Mouse (Mus musculus): ENCODE measurements around the gene Gm28374.
A peak's percentile ranks its signal among the peaks of the same experiment; 100 is the strongest.
"Not testable (repeated sequence)": the region's sequence is repeated elsewhere in the genome, so short reads cannot be mapped to it uniquely, and the experiment has no call there.

The Gm28374 gene

GRCm38 (mm10) chr19:6054296-6054695, 27.8 kb downstream of the Gm28374 start:
- no peak for DNase-seq

DNA sequence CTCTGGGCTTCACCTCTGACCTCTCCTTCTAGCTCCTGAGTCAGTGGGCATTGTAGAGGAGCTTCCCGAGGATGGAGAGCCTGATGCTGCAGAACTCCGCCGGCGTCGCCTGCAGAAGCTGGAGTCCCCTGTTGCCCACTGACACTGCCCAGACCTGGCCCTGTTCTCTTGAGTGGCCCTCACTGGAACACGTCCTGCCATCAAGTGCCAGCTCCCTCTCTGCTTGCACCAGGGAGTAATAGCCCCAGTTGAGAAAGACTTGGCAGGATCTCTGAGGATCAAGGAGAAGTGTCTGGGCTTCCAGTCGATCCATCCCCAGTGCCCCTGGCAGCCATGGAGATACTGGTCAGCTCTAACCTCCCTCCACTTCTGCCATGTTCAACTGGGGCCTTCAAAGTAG, 29.5 kb downstream of the Gm28374 start:
- DNase-seq, result peak; percentile 26

- DNase-seq, result peak; percentile 32
Measured at GRCm38 (mm10) chr19:6048681-6049410, 33.2 kb downstream of the Gm28374 start.

DNA sequence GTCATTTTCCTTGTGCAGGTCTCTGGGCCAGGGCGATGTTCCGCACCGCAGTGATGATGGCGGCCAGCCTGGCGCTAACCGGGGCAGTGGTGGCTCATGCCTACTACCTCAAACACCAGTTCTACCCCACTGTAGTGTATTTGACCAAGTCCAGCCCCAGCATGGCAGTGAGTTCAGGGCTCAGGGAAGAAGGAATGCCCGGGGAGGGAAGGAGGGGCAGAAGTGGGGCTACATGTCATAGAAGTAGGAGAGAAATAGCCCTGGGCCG, 34.2 kb downstream of the Gm28374 start:
- DNase-seq, result peak; percentile 42

GRCm38 (mm10) chr19:6047154-6047898, 34.7 kb downstream of the Gm28374 start:
- DNase-seq, result peak; percentile 68

GRCm38 (mm10) chr19:6046294-6047153, 35.5 kb downstream of the Gm28374 start, which contains the start of gene Syvn1:
Gene Syvn1 (plus strand): TSS chr19:6046576.
- peak; percentile 91 for DNase-seq

DNA sequence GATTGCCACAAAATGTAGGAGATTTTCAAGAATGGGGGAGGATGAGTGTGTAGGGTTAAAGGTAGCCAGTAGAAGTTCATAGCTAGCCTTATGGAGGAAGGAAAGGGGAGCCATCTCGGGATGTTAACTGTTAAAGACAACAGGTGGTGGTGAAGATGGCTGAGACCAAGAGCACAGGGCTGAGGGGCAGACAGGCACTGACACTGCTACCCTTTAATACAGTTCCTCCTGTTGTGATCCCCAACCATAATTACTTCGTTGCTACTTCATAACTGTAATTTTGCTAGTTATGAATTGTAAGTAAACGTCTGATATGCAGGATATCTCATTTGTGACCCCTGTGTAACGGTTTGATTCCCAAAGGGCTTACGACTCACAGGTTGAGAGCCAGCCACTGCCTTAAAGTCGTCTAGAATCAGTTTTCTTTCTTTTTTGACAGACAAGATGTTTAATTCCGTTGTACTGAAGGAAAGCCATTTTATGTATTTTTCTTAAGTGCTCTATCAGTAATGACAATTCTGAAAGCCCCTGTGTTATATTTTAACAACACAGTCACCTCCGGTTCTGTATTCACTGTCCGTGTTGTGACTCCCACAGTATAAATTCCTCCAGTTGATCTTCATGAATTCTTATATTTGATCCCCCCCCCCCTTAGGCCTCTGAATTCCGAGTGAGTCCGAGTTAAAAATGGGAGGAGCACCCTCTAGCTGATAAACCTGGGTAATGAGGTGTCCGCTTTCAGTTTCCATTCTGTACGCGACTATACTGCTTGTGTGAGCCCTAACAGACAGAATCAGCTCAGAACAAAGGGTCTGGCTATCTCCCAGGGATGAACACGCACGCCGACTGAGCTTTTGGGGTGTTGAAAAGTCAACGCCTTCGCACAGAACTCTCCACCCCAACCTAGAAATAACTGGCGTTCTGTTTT, 36.4 kb downstream of the Gm28374 start:
- DNase-seq, result peak; percentile 20

- DNase-seq, result not testable (repeated sequence)
Measured at GRCm38 (mm10) chr19:6044102-6044501, 38.0 kb downstream of the Gm28374 start.

- peak; percentile 26 for DNase-seq
Measured at GRCm38 (mm10) chr19:6042293-6042692, 39.8 kb downstream of the Gm28374 start.

DNA sequence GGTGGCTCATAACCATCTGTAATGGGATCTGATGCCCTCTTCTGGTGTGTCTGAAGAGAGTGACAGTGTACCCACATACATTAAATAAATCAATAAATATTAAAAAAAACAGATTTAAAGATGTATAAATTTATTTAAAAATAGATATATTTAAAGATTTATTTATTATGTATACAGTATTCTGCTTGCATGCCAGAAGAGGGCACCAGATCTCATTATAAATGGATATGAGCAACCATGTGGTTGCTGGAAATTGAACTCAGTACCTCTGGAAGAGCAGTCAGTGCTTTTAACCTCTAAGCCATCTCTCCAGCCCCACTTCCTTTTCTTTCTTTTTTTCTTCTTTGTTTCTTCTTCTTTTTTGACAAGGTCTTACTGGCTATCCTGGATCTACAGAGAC, 42.1 kb downstream of the Gm28374 start:
- DNase-seq, result no peak

DNA sequence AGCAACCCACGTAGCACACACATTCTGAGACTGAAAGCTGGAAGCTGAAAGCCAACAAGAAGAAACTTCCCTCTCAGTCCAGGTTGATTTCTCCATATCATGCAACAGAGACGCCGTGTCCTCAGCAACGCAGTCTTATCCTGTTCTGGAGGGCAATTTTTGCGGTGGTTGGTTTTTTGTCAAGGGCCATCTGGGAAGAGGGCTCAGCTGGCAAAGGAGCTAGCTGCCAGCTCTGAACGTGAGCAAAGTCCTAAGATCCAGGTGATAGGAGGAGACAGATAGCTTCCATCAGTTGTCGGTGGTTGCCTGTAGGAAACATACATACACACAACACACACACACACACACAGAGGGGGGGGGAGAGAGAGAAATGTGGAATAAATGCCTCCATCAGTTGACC, 43.7 kb downstream of the Gm28374 start:
- no peak for DNase-seq

DNA sequence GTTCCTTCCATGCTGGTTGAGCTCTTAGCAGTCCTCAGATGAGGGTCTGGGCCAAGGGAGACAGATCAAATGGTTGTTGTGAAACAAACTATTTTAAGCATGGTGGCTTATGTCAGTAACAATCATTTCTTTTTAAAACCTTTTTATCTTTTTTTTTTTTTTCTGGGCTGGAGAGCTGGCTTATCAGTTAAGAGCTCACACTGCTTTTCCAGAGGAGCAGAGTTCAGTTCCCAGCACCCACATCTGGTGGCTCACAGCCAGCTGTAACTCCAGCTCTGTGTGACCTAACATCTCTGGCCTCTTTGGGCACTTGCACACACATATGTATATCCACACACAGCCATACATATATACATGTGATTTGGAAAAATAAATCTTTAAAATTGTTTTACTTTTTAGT, 44.4 kb downstream of the Gm28374 start:
- no peak for DNase-seq

DNA sequence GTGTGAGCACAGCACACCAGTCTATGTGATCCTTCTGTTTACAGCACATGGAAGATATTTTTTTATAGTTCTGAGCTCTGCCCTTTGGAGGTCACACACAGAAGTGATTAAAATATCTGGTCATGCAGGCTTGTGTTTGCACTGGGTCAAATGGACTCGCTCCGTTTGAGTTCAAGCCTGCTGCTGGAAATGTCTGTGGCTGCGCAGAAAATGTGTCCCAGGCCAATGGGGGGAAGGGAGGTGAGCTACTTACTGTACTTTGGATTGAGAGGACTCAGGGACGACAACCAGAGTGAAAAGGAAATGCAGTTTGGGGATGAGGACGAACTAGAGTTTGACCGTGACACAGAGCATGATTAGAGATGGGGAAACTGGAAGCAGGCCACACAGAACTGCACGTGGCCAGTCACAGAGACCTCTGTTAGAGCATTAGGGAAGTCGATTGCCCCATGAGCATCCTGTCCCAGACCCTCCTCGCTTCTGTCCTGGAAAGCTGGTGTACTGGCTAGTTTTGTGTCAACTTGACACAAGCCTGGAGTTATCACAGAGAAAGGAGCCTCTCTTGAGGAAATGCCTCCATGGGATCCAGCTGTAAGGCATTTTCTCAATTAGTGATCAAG, 46.0 kb downstream of the Gm28374 start:
- DNase-seq, result no peak

DNA sequence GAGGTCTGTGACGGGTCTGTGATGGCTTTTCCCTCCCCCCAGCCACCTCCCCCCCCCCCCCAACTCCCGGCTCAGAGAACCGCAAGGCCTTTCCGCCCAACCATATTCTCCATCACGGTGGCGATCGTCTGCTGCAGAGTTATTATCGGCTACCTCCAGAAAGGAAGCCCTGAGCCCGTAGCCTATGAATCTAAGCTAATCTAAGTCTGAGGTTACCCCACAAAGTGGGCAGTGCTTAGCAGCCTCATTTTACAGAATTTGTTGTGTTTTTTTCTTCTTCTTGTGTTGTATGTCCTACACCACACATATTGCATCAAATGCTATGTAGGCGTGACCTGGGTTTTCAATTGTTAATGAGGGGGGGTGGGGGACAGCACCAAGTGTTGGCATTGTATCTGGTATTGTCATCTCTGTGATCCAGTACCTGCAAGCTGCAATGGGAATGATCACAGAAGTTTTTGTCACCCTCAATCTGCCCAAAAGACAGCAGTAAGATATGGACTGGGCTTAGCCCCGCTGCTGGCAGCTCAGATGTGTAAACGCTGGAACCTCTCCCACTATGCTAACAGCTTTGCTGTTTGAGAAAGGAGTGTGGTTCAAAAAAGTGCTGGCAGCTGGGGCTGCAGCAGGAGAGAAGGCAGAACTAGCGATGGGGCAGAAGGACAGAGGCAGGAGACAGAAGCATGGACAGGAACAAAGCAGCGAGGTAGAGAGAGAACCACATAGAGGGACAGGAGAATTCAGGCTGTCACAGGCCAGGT, 51.4 kb downstream of the Gm28374 start:
- no peak for DNase-seq

DNA sequence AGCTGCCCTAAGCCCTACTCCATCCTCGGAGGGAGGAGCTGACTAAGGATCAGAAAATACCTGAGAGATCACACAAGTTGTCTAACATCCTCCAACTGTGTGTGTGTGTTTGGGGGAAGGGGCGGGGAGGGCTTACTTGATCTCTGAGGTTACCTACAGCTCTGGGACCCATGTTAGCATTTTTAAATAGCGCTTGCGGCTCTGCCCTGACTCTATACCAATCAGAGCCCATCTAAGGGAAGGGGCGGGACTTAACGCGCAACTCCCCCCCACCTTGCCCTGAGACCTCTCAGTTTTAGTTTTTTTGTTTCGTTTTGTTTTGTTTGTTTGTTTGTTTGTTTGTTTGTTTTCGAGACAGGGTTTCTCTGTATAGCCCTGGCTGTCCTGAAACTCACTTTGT, 52.6 kb downstream of the Gm28374 start:
- no peak for DNase-seq

DNA sequence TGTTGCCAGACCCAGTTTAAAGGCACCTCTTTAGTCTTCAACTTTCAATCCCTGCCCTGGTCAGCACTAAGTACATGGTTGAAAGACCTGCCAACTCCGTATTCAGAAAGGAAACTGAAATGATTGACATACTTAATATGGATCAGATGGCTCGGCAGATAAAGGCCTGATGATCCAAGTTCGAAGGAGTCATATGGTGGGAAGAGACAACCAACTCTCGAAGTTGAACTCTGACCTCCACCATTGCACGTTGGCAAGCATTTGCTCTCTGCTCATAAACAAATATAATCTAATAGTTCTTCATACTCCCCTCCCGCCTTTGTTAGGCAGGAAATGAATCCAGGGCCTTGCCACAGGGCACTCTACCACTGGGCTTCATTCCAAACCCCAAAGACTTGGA, 53.1 kb downstream of the Gm28374 start:
- DNase-seq, result no peak
